Mouse (Mus musculus): ENCODE measurements around the gene Nox3. TPM values are rescaled to one million over a fixed set of nuclear protein-coding genes. Genes with fewer than 3 reads are reported as not detected.

Gene Nox3
- polyA plus RNA-seq, 2 experiments, result not detected

DNA sequence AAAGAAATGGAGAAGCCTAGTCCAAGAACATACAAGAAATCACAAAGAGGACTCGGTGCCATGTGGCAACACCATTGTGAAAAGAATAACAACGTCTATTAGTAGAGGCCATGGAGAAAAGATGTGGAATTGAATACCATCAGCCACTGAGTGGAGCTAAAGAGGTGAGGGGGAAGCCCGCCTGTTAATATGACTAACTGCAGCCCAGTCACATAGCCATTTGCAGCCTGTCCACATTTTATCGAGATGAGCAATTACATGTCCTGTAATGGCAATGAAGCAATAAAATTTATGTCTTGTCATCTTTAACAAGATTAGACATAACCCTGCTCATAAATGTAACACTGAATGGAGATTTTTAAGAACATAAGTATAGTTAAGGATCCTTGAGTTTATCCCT lies 30.7 kb downstream of the Nox3 start:
- DNase-seq (ENCODE audit: low spot score), result no peak
- H3K4me2 ChIP-seq (replicated peaks; ENCODE audit: low read depth, low read length, severe bottlenecking), result no peak overlapping the region

GRCm38 (mm10) chr17:3659497-3659896 lies 36.6 kb downstream of the Nox3 start:
- no peaks in the 10 kb centered on the region for H3K9me3 ChIP-seq (ENCODE audit: control insufficient read depth, low read length)
- ATAC-seq (ENCODE audit: low FRiP score, low read depth), result no peak
- no peak overlapping the region for H3K9ac ChIP-seq (ENCODE audit: low read depth, low read length, severe bottlenecking)
- no peak for DNase-seq (ENCODE audit: low spot score)
- no peak for TF ChIP-seq POLR2A (IDR thresholded peaks at IDR 0.05; ENCODE audit: borderline replicate concordance, extremely low read depth, insufficient read depth, insufficient read length)
- H3K4me3 ChIP-seq (replicated peaks; ENCODE audit: low read length), result no peak overlapping the region
- no peak overlapping the region for H3K4me2 ChIP-seq (replicated peaks; ENCODE audit: low read depth, low read length, severe bottlenecking)
- no peak overlapping the region for H3K27ac ChIP-seq (replicated peaks; ENCODE audit: low read depth, low read length)
- H3K36me3 ChIP-seq (ENCODE audit: control insufficient read depth, insufficient read depth, low read length), result no peaks in the 10 kb centered on the region
- no peaks in the 10 kb centered on the region for H3K4me1 ChIP-seq (ENCODE audit: control insufficient read depth, insufficient read depth, low read length)
- 71% methylated on average over 5 of the region's 5 CpGs for WGBS
- H3K27me3 ChIP-seq (ENCODE audit: control insufficient read depth, insufficient read depth, low read length), result no peaks in the 10 kb centered on the region

More for the DNA sequence above, 30.7 kb downstream of the Nox3 start:
- H3K9me3 ChIP-seq (ENCODE audit: control insufficient read depth, low read length), result no peaks in the 10 kb centered on the region
- H3K27me3 ChIP-seq (ENCODE audit: control insufficient read depth, insufficient read depth, low read length), result no peaks in the 10 kb centered on the region
- H3K4me3 ChIP-seq (replicated peaks; ENCODE audit: low read length), result no peak overlapping the region
- no peak overlapping the region for H3K9ac ChIP-seq (ENCODE audit: low read depth, low read length, severe bottlenecking)
- H3K36me3 ChIP-seq (ENCODE audit: control insufficient read depth, insufficient read depth, low read length), result no peaks in the 10 kb centered on the region
- H3K4me1 ChIP-seq (ENCODE audit: control insufficient read depth, insufficient read depth, low read length), result no peaks in the 10 kb centered on the region
- TF ChIP-seq POLR2A (IDR thresholded peaks at IDR 0.05; ENCODE audit: borderline replicate concordance, extremely low read depth, insufficient read depth, insufficient read length), result no peak
- H3K27ac ChIP-seq (replicated peaks; ENCODE audit: low read depth, low read length), result no peak overlapping the region
- no peak for ATAC-seq (ENCODE audit: low FRiP score, low read depth)
- WGBS, result 81% methylated on average over 4 of the region's 4 CpGs

- DNase-seq (ENCODE audit: low spot score) (no peak), ATAC-seq (ENCODE audit: low FRiP score, low read depth) (no peak)
- H3K4me3 ChIP-seq (replicated peaks; ENCODE audit: low read length), result no peak overlapping the region
- no peak overlapping the region for H3K27ac ChIP-seq (replicated peaks; ENCODE audit: low read depth, low read length)
- no peaks in the 10 kb centered on the region for H3K27me3 ChIP-seq (ENCODE audit: control insufficient read depth, insufficient read depth, low read length)
- TF ChIP-seq POLR2A (IDR thresholded peaks at IDR 0.05; ENCODE audit: borderline replicate concordance, extremely low read depth, insufficient read depth, insufficient read length), result no peak
- WGBS, result 55% methylated on average over 3 of the region's 3 CpGs
- no peak overlapping the region for H3K4me2 ChIP-seq (replicated peaks; ENCODE audit: low read depth, low read length, severe bottlenecking)
- H3K36me3 ChIP-seq (ENCODE audit: control insufficient read depth, insufficient read depth, low read length), result no peaks in the 10 kb centered on the region
- H3K4me1 ChIP-seq (ENCODE audit: control insufficient read depth, insufficient read depth, low read length), result no peaks in the 10 kb centered on the region
- H3K9ac ChIP-seq (ENCODE audit: low read depth, low read length, severe bottlenecking), result no peak overlapping the region
- no peaks in the 10 kb centered on the region for H3K9me3 ChIP-seq (ENCODE audit: control insufficient read depth, low read length)
Measured at GRCm38 (mm10) chr17:3650377-3650776, 45.7 kb downstream of the Nox3 start.

DNA sequence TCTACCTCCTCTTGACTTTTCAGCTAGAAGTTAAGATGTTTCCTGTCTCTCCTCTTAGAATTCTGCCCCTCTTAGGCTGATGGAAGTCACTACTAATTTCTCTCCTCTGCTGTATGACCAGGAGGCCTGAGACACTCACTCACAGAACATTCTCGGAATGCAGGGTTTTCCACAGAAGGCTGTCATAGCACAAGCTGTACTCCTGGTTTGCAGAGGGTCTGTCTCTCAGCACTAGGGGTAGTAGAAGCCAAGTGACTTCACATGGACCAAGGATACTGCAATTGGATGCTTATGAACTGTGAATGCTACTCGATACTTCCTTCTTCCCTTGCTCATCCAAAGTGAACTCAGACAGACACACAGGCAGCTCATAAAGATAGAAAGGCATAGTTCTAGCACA lies 52.5 kb downstream of the Nox3 start:
- DNase-seq (ENCODE audit: low spot score), result no peak
- TF ChIP-seq POLR2A (IDR thresholded peaks at IDR 0.05; ENCODE audit: borderline replicate concordance, extremely low read depth, insufficient read depth, insufficient read length), result no peak
- Histone ChIP-seq H3K4me1 (ENCODE audit: control insufficient read depth, insufficient read depth, low read length) (no peaks in the 10 kb centered on the region), H3K27me3 (ENCODE audit: control insufficient read depth, insufficient read depth, low read length) (no peaks in the 10 kb centered on the region), H3K4me2 (replicated peaks; ENCODE audit: low read depth, low read length, severe bottlenecking) (no peak overlapping the region), H3K9me3 (ENCODE audit: control insufficient read depth, low read length) (no peaks in the 10 kb centered on the region), H3K36me3 (ENCODE audit: control insufficient read depth, insufficient read depth, low read length) (no peaks in the 10 kb centered on the region), H3K4me3 (replicated peaks; ENCODE audit: low read length) (no peak overlapping the region), H3K27ac (replicated peaks; ENCODE audit: low read depth, low read length) (no peak overlapping the region), H3K9ac (ENCODE audit: low read depth, low read length, severe bottlenecking) (no peak overlapping the region)
- WGBS, result 88% methylated on average over 2 of the region's 2 CpGs
- ATAC-seq (ENCODE audit: low FRiP score, low read depth), result no peak

DNA sequence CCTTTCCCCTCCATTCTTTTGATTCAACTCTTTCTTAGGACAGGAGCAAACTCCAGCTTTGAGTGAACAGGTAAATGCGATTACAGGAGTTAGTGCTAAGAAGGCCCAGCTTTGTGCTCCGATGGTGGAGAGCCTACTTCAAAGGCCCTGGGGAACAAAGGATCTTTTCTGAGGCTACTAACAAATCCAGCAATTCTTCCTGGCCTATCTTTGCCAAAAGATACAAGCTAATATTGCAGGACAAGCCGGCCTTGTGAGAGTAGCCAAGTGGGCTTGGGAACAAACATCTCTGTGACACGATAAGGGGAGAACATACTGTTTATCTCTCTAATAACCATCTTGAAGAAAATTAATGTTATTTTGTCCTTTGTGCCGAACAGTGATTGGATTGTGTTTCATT lies 54.6 kb downstream of the Nox3 start:
- H3K9ac ChIP-seq (ENCODE audit: low read depth, low read length, severe bottlenecking), result no peak overlapping the region
- 55% methylated on average over 5 of the region's 5 CpGs for WGBS
- H3K9me3 ChIP-seq (ENCODE audit: control insufficient read depth, low read length), result no peaks in the 10 kb centered on the region
- no peak overlapping the region for H3K4me2 ChIP-seq (replicated peaks; ENCODE audit: low read depth, low read length, severe bottlenecking)
- no peak for TF ChIP-seq POLR2A (IDR thresholded peaks at IDR 0.05; ENCODE audit: borderline replicate concordance, extremely low read depth, insufficient read depth, insufficient read length)
- no peaks in the 10 kb centered on the region for H3K36me3 ChIP-seq (ENCODE audit: control insufficient read depth, insufficient read depth, low read length)
- no peak overlapping the region for H3K27ac ChIP-seq (replicated peaks; ENCODE audit: low read depth, low read length)
- DNase-seq (ENCODE audit: low spot score) (no peak), ATAC-seq (ENCODE audit: low FRiP score, low read depth) (no peak)
- peaks cover 4% of the 10 kb centered on the region; the same call in 1 of the 2 replicates for H3K4me1 ChIP-seq (ENCODE audit: control insufficient read depth, insufficient read depth, low read length)
- no peaks in the 10 kb centered on the region for H3K27me3 ChIP-seq (ENCODE audit: control insufficient read depth, insufficient read depth, low read length)
- H3K4me3 ChIP-seq (replicated peaks; ENCODE audit: low read length), result no peak overlapping the region

DNA sequence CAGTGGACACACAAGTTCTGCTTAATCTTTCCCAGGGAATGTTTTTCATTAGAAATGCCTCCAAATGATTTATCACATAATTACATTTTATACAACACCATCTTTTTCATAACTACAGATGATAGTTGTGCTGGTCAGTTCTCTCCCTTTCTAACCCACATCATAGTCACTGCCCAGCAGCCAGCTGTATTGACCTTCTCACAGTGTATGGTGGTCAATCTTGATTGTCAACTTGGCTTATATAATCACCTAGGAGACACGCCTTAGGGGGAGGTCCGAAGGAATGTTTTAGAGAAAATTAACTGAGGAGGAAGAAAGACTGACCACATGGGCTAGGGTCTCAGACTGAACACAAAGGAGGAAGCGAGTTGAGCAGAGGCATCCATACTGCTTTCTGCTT lies 57.3 kb downstream of the Nox3 start:
- Histone ChIP-seq H3K36me3 (ENCODE audit: control insufficient read depth, insufficient read depth, low read length) (no peaks in the 10 kb centered on the region), H3K4me3 (replicated peaks; ENCODE audit: low read length) (no peak overlapping the region), H3K4me1 (ENCODE audit: control insufficient read depth, insufficient read depth, low read length) (peaks cover 4% of the 10 kb centered on the region; the same call in 1 of the 2 replicates), H3K9me3 (ENCODE audit: control insufficient read depth, low read length) (no peaks in the 10 kb centered on the region), H3K9ac (ENCODE audit: low read depth, low read length, severe bottlenecking) (no peak overlapping the region), H3K27me3 (ENCODE audit: control insufficient read depth, insufficient read depth, low read length) (no peaks in the 10 kb centered on the region), H3K4me2 (replicated peaks; ENCODE audit: low read depth, low read length, severe bottlenecking) (no peak overlapping the region), H3K27ac (replicated peaks; ENCODE audit: low read depth, low read length) (no peak overlapping the region)
- 41% methylated on average over 3 of the region's 3 CpGs for WGBS
- DNase-seq (ENCODE audit: low spot score), result no peak
- no peak for ATAC-seq (ENCODE audit: low FRiP score, low read depth)
- TF ChIP-seq POLR2A (IDR thresholded peaks at IDR 0.05; ENCODE audit: borderline replicate concordance, extremely low read depth, insufficient read depth, insufficient read length), result no peak
